Mouse (Mus musculus) embryonic fibroblast, embryonic 13.5 days (primary cell): ENCODE data around the gene Ints11. TPM values are rescaled to one million over a fixed set of nuclear protein-coding genes. Genes with fewer than 3 reads are reported as not detected.

Source experiments
- H3K27ac ChIP-seq: 2 replicates; pipeline ENCODE4 v1.5.1; 2012; ENCODE audit warnings: low read length, control low read depth, inconsistent platforms; ENCODE audit not compliant: insufficient read depth
- H3K4me1 ChIP-seq: 2 replicates; pipeline ENCODE4 v1.6.1; 2011; ENCODE audit warnings: low read length; ENCODE audit not compliant: control insufficient read depth, insufficient read depth
- H3K4me3 ChIP-seq: 2 replicates; pipeline ENCODE4 v1.5.1; 2011; ENCODE audit warnings: mild to moderate bottlenecking, control low read depth, low read length; ENCODE audit not compliant: insufficient read depth
- CTCF ChIP-seq: IDR thresholded peaks from 2 replicates; pipeline ENCODE4 v1.5.1; 2011; ENCODE audit warnings: mild to moderate bottlenecking, control low read depth, low read length, moderate library complexity, borderline replicate concordance; ENCODE audit not compliant: insufficient read depth
- POLR2A ChIP-seq: IDR thresholded peaks from 2 replicates; pipeline ENCODE4 v1.6.1; 2011; ENCODE audit warnings: low read depth, mild to moderate bottlenecking, control low read depth, low read length, moderate library complexity
- polyA plus RNA-seq: library from polyadenylated mRNA; stranded (reverse); fragments of >200 nt; gene quantifications from 2 replicates; pipeline ENCODE4 v1.2.4, GENCODE M21; 2011; ENCODE audit warnings: low read depth; ENCODE audit not compliant: missing spikeins, insufficient read length

The Ints11 gene
- polyA plus RNA-seq, 1 experiment, result 33.2 TPM

GRCm38 (mm10) chr4:155847591-155848352 is 21.6 kb upstream of the Ints11 start:
- H3K4me1 ChIP-seq, result peaks cover 6% of the 10 kb centered on the region; the same call in 1 of the 2 replicates
- no peak for TF ChIP-seq CTCF
- TF ChIP-seq POLR2A, result no peak
- H3K27ac ChIP-seq, result no peak overlapping the region
- peak overlapping the region; percentile 69 for H3K4me3 ChIP-seq

- TF ChIP-seq CTCF (no peak), POLR2A (no peak)
- Histone ChIP-seq H3K4me3 (peak overlapping the region; percentile 69), H3K4me1 (peaks cover 6% of the 10 kb centered on the region; the same call in 1 of the 2 replicates), H3K27ac (no peak overlapping the region)
Observed at GRCm38 (mm10) chr4:155848434-155849095, 20.8 kb upstream of the Ints11 start.

GRCm38 (mm10) chr4:155849391-155849790 is 20.0 kb upstream of the Ints11 start:
- no peak overlapping the region for H3K27ac ChIP-seq
- H3K4me1 ChIP-seq, result peaks cover 6% of the 10 kb centered on the region; the same call in 1 of the 2 replicates
- no peak overlapping the region for H3K4me3 ChIP-seq
- TF ChIP-seq CTCF (no peak), POLR2A (no peak)

- H3K4me1 ChIP-seq, result peaks cover 6% of the 10 kb centered on the region; the same call in 1 of the 2 replicates
- no peak overlapping the region for H3K4me3 ChIP-seq
- TF ChIP-seq POLR2A (no peak), CTCF (no peak)
- no peak overlapping the region for H3K27ac ChIP-seq
Observed at GRCm38 (mm10) chr4:155849792-155850451, 19.4 kb upstream of the Ints11 start.

GRCm38 (mm10) chr4:155851368-155851767 is 18.0 kb upstream of the Ints11 start:
- Histone ChIP-seq H3K4me3 (no peak overlapping the region), H3K27ac (no peak overlapping the region), H3K4me1 (peaks cover 6% of the 10 kb centered on the region; the same call in 1 of the 2 replicates)
- TF ChIP-seq CTCF, result no peak
- TF ChIP-seq POLR2A, result no peak

GRCm38 (mm10) chr4:155851951-155852411 is 17.4 kb upstream of the Ints11 start:
- H3K4me1 ChIP-seq, result peaks cover 6% of the 10 kb centered on the region; the same call in 1 of the 2 replicates
- H3K27ac ChIP-seq, result no peak overlapping the region
- TF ChIP-seq CTCF (no peak), POLR2A (no peak)
- no peak overlapping the region for H3K4me3 ChIP-seq

- TF ChIP-seq CTCF (no peak), POLR2A (no peak)
Observed at GRCm38 (mm10) chr4:155853421-155853820, 15.9 kb upstream of the Ints11 start.

GRCm38 (mm10) chr4:155854991-155855390 is 14.4 kb upstream of the Ints11 start:
- Histone ChIP-seq H3K4me3 (no peak overlapping the region), H3K27ac (no peak overlapping the region), H3K4me1 (no peaks in the 10 kb centered on the region; the same call in 1 of the 2 replicates)
- TF ChIP-seq POLR2A, result no peak

More at GRCm38 (mm10) chr4:155853421-155853820, 15.9 kb upstream of the Ints11 start:
- H3K4me1 ChIP-seq, result peaks cover 6% of the 10 kb centered on the region; the same call in 1 of the 2 replicates
- H3K27ac ChIP-seq, result no peak overlapping the region
- no peak overlapping the region for H3K4me3 ChIP-seq

GRCm38 (mm10) chr4:155856071-155856470 is 13.3 kb upstream of the Ints11 start:
- Histone ChIP-seq H3K4me3 (no peak overlapping the region), H3K27ac (no peak overlapping the region), H3K4me1 (no peaks in the 10 kb centered on the region; the same call in 1 of the 2 replicates)
- TF ChIP-seq POLR2A (no peak), CTCF (no peak)
